Mouse (Mus musculus) retina, adult 2 months (tissue): Measurements from ENCODE around the gene Mturn.

Experiments used
- DNase-seq: peaks from one replicate; pipeline ENCODE4 v3.0.0-alpha.2; 2012; ENCODE audit warnings: low read depth, low spot score

The Mturn gene

DNA sequence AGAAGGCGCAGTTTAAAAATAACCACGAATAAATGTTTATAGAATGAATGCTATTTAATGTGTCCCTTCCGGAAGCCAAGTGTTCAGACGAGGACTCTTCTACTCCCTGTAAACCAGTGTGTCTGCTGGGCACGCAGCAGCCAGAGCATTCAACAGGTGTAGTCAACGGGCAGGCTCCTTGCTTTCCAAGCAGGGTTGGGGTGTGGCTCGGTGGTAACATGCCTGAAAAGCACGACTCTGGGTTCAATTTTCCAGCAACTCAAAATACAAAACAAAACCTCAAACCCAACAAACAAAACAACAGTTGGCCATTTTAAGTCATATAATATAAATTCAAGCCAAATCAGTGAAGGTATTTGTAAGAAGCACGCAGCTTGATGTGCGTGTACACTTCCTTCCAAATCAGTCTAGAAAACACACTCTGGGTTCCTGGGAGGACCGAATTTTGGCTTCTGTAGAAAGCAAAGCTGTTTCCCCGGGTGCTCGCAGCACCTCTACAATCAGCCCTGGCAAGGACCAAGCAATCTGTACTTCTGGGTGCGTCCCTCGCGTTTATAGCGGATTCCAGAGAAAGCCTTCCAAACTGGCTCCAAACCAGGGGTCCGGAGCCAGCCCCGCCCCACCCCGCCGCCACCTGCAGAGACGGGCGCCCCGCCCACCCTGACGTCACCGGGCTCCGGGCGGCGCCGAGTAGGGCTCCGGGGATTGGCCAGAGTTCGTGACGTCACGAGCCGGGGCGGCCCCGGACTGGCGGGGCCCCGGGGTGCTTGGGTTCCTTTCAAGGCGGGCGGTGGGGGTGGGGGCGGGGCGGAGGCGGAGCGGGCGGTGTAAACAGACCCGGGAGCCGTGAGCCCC is at the start of gene Mturn:
Mturn (plus strand) TSS at position 734 of the 855 bp plus-strand sequence.
- DNase-seq, result peak; percentile 89

DNA sequence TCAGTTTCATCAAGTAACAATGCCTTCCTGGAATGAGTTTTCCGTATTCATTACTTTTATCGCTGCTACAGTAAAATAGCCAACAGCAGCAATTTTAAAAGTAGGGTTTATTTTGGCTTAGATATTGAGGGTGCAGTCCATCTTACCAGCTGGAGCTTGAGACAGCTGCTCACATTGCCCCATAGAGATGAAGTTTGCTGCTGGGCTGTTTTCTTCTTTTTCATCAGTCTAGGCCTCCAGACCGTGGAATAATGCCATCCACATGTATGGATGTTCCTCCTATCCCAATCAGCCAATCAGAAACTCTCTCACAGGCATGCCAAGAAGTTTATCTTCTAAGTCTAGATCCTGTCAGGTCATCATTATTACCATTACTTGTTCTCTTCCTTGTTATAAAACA is 41.5 kb upstream of the Mturn start:
- no peak for DNase-seq

DNA sequence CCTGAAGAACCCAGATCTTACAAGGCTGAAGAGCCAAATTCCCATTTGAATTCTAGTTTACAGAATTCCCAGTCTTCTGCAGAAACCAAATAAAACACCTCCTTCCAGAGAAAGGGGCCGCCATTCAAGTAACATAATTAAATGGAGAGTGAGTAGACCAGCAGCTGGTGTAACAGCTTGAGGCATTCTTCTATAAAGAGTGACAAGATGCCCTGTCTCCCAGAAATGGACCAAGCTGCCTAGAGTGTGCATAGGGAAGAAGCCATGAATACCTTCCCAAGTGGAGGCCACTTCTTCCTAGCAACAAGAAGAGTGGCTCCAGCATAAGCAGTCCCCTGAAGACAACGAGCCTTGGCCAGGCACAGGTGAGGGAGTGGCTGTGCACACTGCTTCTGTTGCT is 39.5 kb upstream of the Mturn start:
- no peak for DNase-seq

- DNase-seq, result no peak
Measured at GRCm38 (mm10) chr6:54643181-54643580, 38.2 kb upstream of the Mturn start.

GRCm38 (mm10) chr6:54655471-54656095 is 25.8 kb upstream of the Mturn start:
- DNase-seq, result no peak

GRCm38 (mm10) chr6:54657861-54658260 is 23.6 kb upstream of the Mturn start:
- DNase-seq, result no peak

DNA sequence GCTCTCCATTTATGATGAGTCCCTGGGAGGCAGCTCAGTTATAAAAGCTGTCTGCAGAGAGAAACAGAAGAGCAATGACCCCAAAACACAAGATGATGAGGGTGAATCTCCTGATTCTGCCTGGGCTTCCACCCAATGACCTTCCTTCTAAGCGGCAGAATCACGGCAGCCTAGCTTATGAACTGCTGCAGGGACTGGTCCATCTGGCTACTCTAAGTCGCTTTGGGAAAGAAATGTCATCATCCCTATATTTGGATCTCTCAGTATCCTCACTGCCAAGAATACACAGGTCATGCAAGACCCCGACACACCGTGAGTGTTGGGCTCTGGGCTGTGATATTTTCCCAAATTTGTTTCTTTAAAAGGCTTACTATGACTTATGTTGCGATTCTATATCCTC is 11.6 kb upstream of the Mturn start:
- no peak for DNase-seq

DNA sequence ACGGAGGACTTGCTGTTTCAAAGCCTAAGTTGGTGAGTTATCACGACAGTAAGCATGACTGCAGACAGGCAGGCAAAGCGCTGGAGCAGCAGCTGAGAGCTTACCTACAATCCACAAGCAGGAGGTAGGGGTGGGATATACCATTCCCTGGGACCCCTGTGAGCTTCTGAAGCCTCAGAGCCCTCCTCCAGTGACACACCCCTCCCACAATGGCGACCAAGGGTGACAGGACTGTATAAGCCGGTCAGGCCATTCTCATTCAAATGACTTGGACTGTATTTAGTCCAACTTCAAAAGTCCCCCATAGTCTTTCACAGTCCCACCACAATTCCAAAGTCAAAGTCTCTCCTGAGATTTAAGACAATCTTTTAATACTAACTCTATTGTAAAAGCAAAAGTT is 8.5 kb upstream of the Mturn start:
- DNase-seq, result no peak

- no peak for DNase-seq
Measured at GRCm38 (mm10) chr6:54679686-54680085, 1.7 kb upstream of the Mturn start.

- no peak for DNase-seq
Measured at GRCm38 (mm10) chr6:54681746-54682428, 463 bp downstream of the Mturn start.

- no peak for DNase-seq
Measured at GRCm38 (mm10) chr6:54684085-54684484, 2.7 kb downstream of the Mturn start.

GRCm38 (mm10) chr6:54685103-54685502 is 3.7 kb downstream of the Mturn start:
- no peak for DNase-seq

DNA sequence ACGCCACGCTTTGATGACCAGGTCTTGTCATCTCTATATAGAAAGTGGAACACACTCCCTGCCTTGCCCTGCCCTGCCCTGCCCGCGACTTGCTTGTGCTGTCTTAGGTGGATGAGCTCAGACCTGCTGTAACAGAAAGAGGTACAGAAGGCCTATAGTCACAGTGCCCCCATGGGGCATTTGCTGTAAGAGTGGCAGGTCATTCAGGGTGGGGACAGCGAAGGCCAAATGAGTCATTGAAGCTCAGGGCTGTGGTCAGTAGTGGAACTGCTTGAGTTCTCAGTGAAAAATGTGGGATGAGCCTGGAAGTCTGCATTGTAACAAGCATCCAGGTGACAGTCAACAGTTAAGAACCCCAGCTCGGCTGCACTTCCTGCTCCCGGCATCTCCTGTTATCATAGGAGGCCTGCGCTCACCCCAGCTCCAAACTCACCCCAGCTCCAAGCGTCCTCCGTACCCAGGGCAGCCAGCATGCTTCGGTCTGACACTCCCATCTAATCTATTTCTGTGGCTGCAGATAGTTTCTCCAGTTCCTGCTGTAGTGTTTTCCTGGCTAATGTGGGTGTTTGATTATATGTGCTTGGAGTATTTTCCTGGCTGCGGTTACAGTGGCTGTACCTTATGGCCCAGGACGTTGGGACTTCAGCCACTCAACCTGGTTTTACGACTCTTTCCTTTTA is 4.4 kb downstream of the Mturn start:
- no peak for DNase-seq

- no peak for DNase-seq
Measured at GRCm38 (mm10) chr6:54686946-54687737, 5.7 kb downstream of the Mturn start.

- no peak for DNase-seq
Measured at GRCm38 (mm10) chr6:54688467-54689323, 7.3 kb downstream of the Mturn start.

DNA sequence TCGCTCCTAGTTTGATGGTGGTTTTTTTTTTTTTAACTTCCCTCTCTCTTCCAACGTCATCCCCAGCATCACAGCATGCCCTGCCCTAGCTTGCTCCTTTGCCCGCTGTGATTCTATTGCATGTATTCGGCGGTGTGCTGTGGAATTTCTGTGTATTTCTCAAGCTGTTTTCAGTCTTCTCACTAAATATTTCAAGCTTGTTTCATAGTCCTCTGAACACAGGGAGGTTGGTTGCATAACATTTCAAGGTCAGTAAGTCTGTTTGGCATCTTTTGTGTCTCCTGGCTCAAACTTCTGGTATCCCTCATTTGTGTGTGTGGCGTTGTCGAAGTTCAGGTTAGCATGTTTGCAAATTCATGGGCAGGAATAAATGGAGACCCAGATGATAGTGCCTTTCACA is 8.3 kb downstream of the Mturn start:
- no peak for DNase-seq

DNA sequence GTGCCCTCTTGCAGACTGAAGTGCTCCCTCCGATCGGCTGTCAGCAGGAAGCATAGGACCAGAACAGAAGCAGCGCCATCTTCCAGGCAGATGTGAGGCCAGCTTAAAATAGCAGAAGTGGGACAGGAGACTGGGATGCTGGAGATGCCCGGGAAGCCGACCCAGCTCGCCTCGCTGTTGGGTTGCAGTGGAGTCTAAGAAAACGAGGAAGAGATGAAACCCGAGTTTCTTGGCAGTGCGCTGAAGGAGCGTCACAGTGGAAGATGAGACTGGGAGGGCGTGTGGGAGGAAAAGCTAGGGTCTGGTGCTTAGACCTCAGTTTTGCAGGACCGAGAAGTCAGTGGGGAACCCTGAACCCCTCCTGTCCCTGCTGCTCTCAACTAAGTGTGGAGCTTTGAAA is 9.4 kb downstream of the Mturn start:
- no peak for DNase-seq

DNA sequence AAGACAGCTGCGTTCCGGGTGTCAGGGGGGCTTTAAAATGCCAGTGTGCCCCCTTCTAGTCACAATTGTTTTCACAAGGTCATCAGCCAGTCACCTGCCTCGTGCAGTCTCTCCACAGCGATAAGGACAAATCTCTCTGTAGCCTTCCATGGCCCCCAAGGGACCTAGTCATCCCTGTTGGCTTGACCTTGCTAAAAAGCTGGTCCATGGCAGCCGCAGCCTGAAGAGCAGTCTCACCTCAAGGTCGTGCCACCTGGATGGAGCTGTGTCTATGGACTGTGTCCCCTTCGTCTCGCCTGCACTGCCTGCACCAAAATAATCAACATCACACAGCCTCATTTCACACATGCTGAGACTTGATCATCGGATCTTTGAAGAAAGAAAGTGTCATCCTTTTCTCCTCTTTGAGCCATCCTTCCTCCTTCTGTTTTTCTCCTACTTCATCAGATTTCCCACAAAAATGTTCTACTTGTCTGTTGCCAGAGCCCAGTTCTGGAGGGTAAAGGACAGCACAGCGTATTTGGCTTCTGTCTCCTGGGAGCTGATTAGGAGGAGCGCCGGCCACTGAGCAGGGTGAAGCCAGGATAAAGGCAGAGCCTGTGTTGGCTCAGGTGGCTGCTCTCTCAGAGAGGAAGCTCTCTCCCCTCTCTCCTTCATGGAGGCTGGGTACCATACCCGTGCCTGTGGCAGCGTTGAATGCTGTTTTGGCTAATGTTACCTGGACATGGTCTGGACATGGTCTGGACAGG is 10.1 kb downstream of the Mturn start:
- no peak for DNase-seq

DNA sequence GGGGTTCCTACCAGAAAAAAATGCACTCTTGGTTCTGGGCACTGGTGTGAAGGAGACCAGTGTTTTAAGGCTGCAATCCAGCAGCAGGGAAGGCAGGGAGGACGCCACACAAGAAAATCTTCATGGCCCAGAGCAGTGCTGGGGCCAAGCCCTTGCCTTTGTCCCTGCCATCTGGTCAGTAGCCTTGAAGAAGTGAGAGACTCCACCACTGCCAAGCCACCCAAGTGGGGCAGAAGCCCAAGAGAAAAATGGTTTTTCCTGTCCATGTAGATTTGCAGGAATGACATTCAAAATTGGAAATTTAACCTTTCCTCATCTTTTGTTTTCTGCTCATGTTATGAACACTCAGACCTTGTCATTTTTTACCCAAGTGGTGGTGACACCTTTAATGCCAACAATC is 10.8 kb downstream of the Mturn start:
- no peak for DNase-seq

DNA sequence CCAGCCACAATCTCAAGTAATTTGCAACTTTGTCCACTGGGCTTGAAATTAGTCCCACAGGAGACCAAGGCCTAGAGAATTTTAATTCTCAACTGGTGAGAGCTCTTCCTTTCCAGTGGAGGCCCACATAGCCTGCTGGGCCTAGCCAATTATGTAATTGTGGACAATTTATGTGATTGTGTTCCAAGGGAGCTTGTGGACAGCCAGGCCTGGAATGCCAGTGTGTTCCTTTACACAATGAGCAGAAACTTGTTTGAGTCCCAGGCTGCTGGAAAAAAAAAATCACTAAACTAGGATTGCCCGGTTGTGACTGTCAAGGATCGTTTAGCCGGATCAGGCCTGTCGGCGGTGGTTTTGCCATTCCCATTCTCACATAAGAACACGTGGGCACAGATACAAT is 11.9 kb downstream of the Mturn start:
- DNase-seq, result no peak
